Mouse (Mus musculus): ENCODE data around the gene Chchd3. TPM values are rescaled to one million over a fixed set of nuclear protein-coding genes. Genes with fewer than 3 reads are reported as not detected.

Gene Chchd3
- total RNA-seq, 2 experiments from 2014 or later: 373 to 412 TPM

Other genes starting within 250 kb of the Chchd3 start
- gene Exoc4, start 188.8 kb upstream of the Chchd3 start, total RNA-seq (2021): 10 to 100 TPM; 41.7 to 44.2 TPM

Data from gastrocnemius, postnatal 36 days (tissue).